Mouse (Mus musculus): ENCODE data around the gene Xpot.
A peak's percentile ranks its signal among the peaks of the same experiment; 100 is the strongest.

- TF ChIP-seq POLR2A (IDR thresholded peaks at IDR 0.05; ENCODE audit: low read depth, low read length) (no peak), CTCF (IDR thresholded peaks at IDR 0.05; ENCODE audit: extremely low read depth, insufficient read length, insufficient replicate concordance, low read depth, low read length) (peak; percentile 51; the same call in 1 of the 2 replicates)
Measured at GRCm38 (mm10) chr10:121640150-121640930, 14.2 kb upstream of the Xpot start.
